Mouse (Mus musculus) intestine, embryonic 15.5 days (tissue): ENCODE results near the gene Anapc13. TPM values are rescaled to one million over a fixed set of nuclear protein-coding genes. Genes with fewer than 3 reads are reported as not detected.

Source experiments
- ATAC-seq: fragments of 200-750 bp; cut with Nextera tagmentation; 2 replicates; pipeline ENCODE4 v1.8.0; 2017; ENCODE audit warnings: moderate TSS enrichment, moderate library complexity
- H3K27ac ChIP-seq: fragments of 300-500 bp; sonication (generic); 2 replicates; pipeline ENCODE4 v1.5.1; 2015; ENCODE audit warnings: mild to moderate bottlenecking, inconsistent platforms
- H3K27me3 ChIP-seq: fragments of 300-500 bp; sonication (generic); replicated peaks from 2 replicates; pipeline ENCODE4 v1.6.1; 2015; ENCODE audit warnings: inconsistent platforms
- H3K36me3 ChIP-seq: fragments of 300-500 bp; sonication (generic); 2 replicates; pipeline ENCODE4 v1.6.1; 2015; ENCODE audit warnings: inconsistent platforms
- H3K4me1 ChIP-seq: fragments of 300-500 bp; sonication (generic); replicated peaks from 2 replicates; pipeline ENCODE4 v1.6.1; 2015; ENCODE audit warnings: inconsistent platforms
- H3K4me2 ChIP-seq: fragments of 300-500 bp; sonication (generic); replicated peaks from 2 replicates; pipeline ENCODE4 v1.6.1; 2015; ENCODE audit warnings: mild to moderate bottlenecking, inconsistent platforms
- H3K4me3 ChIP-seq: fragments of 300-500 bp; sonication (generic); replicated peaks from 2 replicates; pipeline ENCODE4 v1.5.1; 2015; ENCODE audit warnings: inconsistent platforms
- H3K9ac ChIP-seq: fragments of 300-500 bp; sonication (generic); 2 replicates; pipeline ENCODE4 v1.6.1; 2015; ENCODE audit warnings: inconsistent platforms
- H3K9me3 ChIP-seq: fragments of 300-500 bp; sonication (generic); 2 replicates; pipeline ENCODE4 v1.6.1; 2016; ENCODE audit warnings: inconsistent platforms
- WGBS: fragments of 180-500 bp; shearing (Covaris S2); methylation state at CpG from one replicate; pipeline ENCODE4 v1.1.7; 2015; 5-methylcytosine and 5-hydroxymethylcytosine counted together
- polyA plus RNA-seq: library from polyadenylated mRNA; unstranded; fragments of >200 nt; fragmentation: Nextera tagmentation; extraction: Ambion mirVana; gene quantifications from 2 replicates; pipeline ENCODE4 v1.2.1, GENCODE M21; 2015

Anapc13 gene
- polyA plus RNA-seq, 1 experiment from 2014 or later, result 206 TPM

DNA sequence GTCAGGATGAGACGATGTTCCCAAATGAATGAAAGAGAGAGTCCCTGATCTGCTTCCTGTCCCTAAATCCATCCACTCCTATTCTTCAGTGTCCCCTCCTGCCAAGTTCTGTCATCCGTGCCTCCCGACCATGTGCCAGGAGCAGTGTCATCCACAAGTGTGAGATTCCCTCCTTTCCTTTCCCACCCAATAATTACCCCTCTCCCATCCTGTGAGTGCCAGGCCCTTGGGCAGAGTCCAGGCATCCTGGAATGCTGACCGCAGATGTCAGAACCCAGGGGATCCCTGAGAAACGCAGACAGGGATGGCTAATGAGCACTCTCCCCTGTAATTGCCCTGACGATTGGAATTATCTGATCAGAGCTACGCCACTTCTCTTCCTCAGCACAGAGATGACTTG, 24.5 kb downstream of the Anapc13 start:
- no peaks in the 10 kb centered on the region for H3K9me3 ChIP-seq
- no peak overlapping the region for H3K4me3 ChIP-seq
- peak; percentile 14 for ATAC-seq
- peaks cover 21% of the 10 kb centered on the region for H3K4me1 ChIP-seq
- H3K36me3 ChIP-seq, result no peaks in the 10 kb centered on the region
- H3K27me3 ChIP-seq, result no peaks in the 10 kb centered on the region
- no peak overlapping the region for H3K9ac ChIP-seq
- H3K27ac ChIP-seq, result peak overlapping the region; percentile 70
- peak overlapping the region; percentile 34; the same call in 1 of the 2 replicates for H3K4me2 ChIP-seq
- 23% methylated on average over 7 of the region's 7 CpGs for WGBS

DNA sequence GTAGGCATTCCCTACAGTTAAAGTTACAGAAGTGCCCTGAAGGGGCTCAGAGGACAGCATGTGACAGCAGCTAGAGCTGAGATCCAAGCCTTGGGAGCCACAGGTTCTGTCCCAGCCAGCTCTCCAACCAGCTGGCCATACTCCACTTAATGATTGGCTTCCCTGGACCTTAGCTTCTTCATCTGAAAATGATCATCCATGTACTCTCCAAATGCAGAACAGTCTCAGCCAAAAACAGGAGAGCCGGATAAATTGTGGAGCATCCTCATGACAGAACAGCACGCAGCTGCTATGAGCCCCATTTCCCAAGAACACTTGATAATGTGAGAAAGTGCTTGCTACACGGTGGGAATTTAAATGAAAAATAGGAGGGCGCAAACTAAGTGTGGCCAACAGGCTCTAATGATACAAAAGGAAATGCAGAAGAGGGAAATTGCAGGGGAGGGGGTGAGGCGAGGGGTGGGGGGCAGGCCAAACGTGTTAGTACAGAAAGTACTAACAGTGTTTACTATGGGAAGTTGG, 25.2 kb downstream of the Anapc13 start:
- Histone ChIP-seq H3K4me3 (no peak overlapping the region), H3K27me3 (no peaks in the 10 kb centered on the region), H3K36me3 (no peaks in the 10 kb centered on the region), H3K27ac (peak overlapping the region; percentile 70; the same call in 1 of the 2 replicates), H3K4me1 (peaks cover 21% of the 10 kb centered on the region), H3K9me3 (no peaks in the 10 kb centered on the region), H3K4me2 (no peak overlapping the region), H3K9ac (no peak overlapping the region)
- 50% methylated on average over 6 of the region's 6 CpGs for WGBS
- ATAC-seq, result no peak

DNA sequence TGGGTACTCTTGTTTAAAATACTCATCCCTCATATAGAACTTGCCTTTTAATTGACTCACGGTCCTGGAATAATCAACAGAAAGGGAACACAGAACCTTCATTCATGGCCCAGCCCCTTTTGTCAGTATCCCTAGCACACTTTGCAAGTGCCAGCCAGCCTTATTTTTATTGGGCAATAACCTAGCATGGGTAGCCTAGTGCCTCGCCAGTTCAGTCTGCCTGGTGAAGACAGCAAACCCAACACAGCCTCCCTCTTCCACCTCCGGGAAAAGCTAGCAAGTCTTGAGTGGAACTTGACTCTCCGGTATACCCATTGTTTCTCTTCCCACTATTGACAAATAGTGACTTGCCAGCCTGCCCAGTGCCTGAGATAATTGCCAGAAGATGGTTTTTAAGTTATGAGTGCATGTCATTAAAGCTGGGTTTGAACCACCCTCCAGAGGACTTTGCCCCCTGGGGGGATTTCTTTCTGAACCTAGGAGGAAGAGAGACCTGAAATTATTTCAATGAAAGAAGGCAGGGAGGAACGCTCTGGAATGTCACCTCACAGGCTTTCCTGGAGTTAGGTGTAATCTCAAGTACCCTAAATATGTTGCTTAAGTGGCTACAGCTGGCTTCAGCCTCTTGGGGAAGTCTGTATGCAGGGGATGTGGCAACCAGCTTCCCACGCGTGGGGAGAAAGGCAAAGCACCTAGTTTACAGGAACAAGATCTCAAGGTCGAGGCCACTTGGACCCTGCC, 30.4 kb downstream of the Anapc13 start:
- WGBS, result 50% methylated on average over 8 of the region's 8 CpGs
- H3K27ac ChIP-seq, result no peak overlapping the region
- no peak overlapping the region for H3K4me3 ChIP-seq
- no peaks in the 10 kb centered on the region for H3K36me3 ChIP-seq
- 0 out of 2 replicates have a peak, but pooled peaks cover 10% of the 10 kb centered on the region for H3K4me1 ChIP-seq
- H3K4me2 ChIP-seq, result no peak overlapping the region
- H3K9ac ChIP-seq, result no peak overlapping the region
- no peaks in the 10 kb centered on the region for H3K9me3 ChIP-seq
- peak; percentile 60 for ATAC-seq
- no peaks in the 10 kb centered on the region for H3K27me3 ChIP-seq

- WGBS, result 40% methylated on average over 6 of the region's 6 CpGs
- no peaks in the 10 kb centered on the region for H3K36me3 ChIP-seq
- H3K27me3 ChIP-seq, result no peaks in the 10 kb centered on the region
- H3K4me2 ChIP-seq, result no peak overlapping the region
- H3K4me1 ChIP-seq, result 0 out of 2 replicates have a peak, but pooled peaks cover 5% of the 10 kb centered on the region
- H3K9ac ChIP-seq, result no peak overlapping the region
- no peak for ATAC-seq
- no peak overlapping the region for H3K27ac ChIP-seq
- no peaks in the 10 kb centered on the region for H3K9me3 ChIP-seq
- no peak overlapping the region for H3K4me3 ChIP-seq
These were observed 42.0 kb downstream of the Anapc13 start for GRCm38 (mm10) chr9:102668115-102668514.

GRCm38 (mm10) chr9:102668906-102669305, 42.8 kb downstream of the Anapc13 start:
- 78% methylated on average over 12 of the region's 12 CpGs for WGBS
- no peaks in the 10 kb centered on the region for H3K9me3 ChIP-seq
- no peaks in the 10 kb centered on the region for H3K27me3 ChIP-seq
- no peak overlapping the region for H3K4me2 ChIP-seq
- ATAC-seq, result no peak
- H3K4me3 ChIP-seq, result no peak overlapping the region
- no peaks in the 10 kb centered on the region for H3K36me3 ChIP-seq
- H3K27ac ChIP-seq, result no peak overlapping the region
- no peak overlapping the region for H3K9ac ChIP-seq
- 0 out of 2 replicates have a peak, but pooled peaks cover 5% of the 10 kb centered on the region for H3K4me1 ChIP-seq

- Histone ChIP-seq H3K36me3 (no peaks in the 10 kb centered on the region), H3K4me3 (no peak overlapping the region), H3K4me1 (0 out of 2 replicates have a peak, but pooled peaks cover 5% of the 10 kb centered on the region), H3K27ac (no peak overlapping the region), H3K9me3 (no peaks in the 10 kb centered on the region), H3K4me2 (no peak overlapping the region), H3K9ac (no peak overlapping the region), H3K27me3 (no peaks in the 10 kb centered on the region)
- 65% methylated on average over 7 of the region's 7 CpGs for WGBS
- no peak for ATAC-seq
These were observed 47.3 kb downstream of the Anapc13 start for GRCm38 (mm10) chr9:102673381-102673780.

- Histone ChIP-seq H3K36me3 (no peaks in the 10 kb centered on the region), H3K4me2 (no peak overlapping the region)
- 71% methylated on average over 5 of the region's 5 CpGs for WGBS
These were observed 49.8 kb downstream of the Anapc13 start for GRCm38 (mm10) chr9:102675922-102676321.

GRCm38 (mm10) chr9:102681470-102681869, 55.4 kb downstream of the Anapc13 start:
- Histone ChIP-seq H3K9ac (no peak overlapping the region), H3K27ac (no peak overlapping the region), H3K4me2 (no peak overlapping the region), H3K4me3 (no peak overlapping the region), H3K27me3 (no peaks in the 10 kb centered on the region), H3K36me3 (no peaks in the 10 kb centered on the region), H3K4me1 (peaks cover 5% of the 10 kb centered on the region), H3K9me3 (no peaks in the 10 kb centered on the region)
- 24% methylated on average over 7 of the region's 7 CpGs for WGBS
- ATAC-seq, result no peak

More at GRCm38 (mm10) chr9:102675922-102676321, 49.8 kb downstream of the Anapc13 start:
- 0 out of 2 replicates have a peak, but pooled peaks cover 5% of the 10 kb centered on the region for H3K4me1 ChIP-seq
- no peaks in the 10 kb centered on the region for H3K9me3 ChIP-seq
- no peak overlapping the region for H3K27ac ChIP-seq
- no peaks in the 10 kb centered on the region for H3K27me3 ChIP-seq
- peak; percentile 65 for ATAC-seq
- H3K9ac ChIP-seq, result no peak overlapping the region
- H3K4me3 ChIP-seq, result no peak overlapping the region

Other genes starting within 250 kb of the Anapc13 start
- 0.03 and 0.14 TPM in 2 replicates for gene Ky, start 120.5 kb upstream of the Anapc13 start, polyA plus RNA-seq
- 42.0 and 47.7 TPM in 2 replicates for gene Cep63, start 238 bp downstream of the Anapc13 start, polyA plus RNA-seq
- gene Amotl2, start 90.4 kb downstream of the Anapc13 start, polyA plus RNA-seq, result 31.8 and 32.9 TPM in 2 replicates
- 19.7 and 21.2 TPM in 2 replicates for gene Ryk, start 208.6 kb downstream of the Anapc13 start, polyA plus RNA-seq